Mouse (Mus musculus) myocyte (in vitro differentiated cells): ENCODE results near the gene Txk.

Experiments used
- E2F4 ChIP-seq: IDR thresholded peaks from one replicate; pipeline ENCODE4 v1.6.1; 2011; ENCODE audit warnings: mild to moderate bottlenecking, control low read depth, moderate library complexity; ENCODE audit not compliant: insufficient read depth
- MAX ChIP-seq: IDR thresholded peaks from one replicate; pipeline ENCODE4 v1.6.1; 2011; ENCODE audit warnings: low read depth, mild to moderate bottlenecking, control low read depth
- POLR2A ChIP-seq: IDR thresholded peaks from one replicate; pipeline ENCODE4 v1.6.1; 2011; ENCODE audit warnings: low read depth, mild to moderate bottlenecking, control low read depth, moderate library complexity; ENCODE audit not compliant: insufficient read length
- POLR2AphosphoS2 ChIP-seq: IDR thresholded peaks from one replicate; pipeline ENCODE4 v1.6.1; 2011; ENCODE audit warnings: low read depth, control low read depth; ENCODE audit not compliant: insufficient read length
- USF1 ChIP-seq: IDR thresholded peaks from one replicate; pipeline ENCODE4 v1.6.1; 2011; ENCODE audit warnings: low read depth, mild to moderate bottlenecking, control low read depth, moderate library complexity

DNA sequence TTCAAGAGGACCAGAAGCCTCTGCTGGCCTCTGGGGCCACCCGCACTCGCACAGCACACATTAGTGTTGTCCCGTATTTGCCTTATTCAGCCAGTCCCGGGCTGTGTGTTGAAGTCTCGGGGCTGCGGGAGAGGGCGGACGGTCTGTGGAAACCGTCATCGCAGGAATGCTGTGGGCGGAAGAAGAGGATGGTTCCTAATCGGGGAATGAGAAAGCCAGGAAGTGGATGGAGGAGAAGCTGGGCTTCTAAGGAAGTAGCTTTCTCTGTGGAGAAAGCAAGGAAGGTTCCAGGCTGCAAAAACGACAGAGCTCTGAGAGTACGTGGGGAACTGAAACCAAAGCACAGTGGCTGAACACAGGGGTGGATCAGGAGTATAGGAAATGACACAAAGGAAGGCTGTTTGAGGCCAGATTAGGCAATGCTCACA lies 43.6 kb upstream of the Txk start:
- no peak for TF ChIP-seq POLR2A
- no peak for TF ChIP-seq E2F4
- TF ChIP-seq MAX = no peak
- TF ChIP-seq POLR2AphosphoS2 = no peak
- TF ChIP-seq USF1 = no peak
